Mouse (Mus musculus) thymus, postnatal 36 days (tissue): Measurements from ENCODE around the gene Sync.

Source experiments
- DNase-seq, 2 experiments: peaks; one replicate each; pipeline ENCODE4 v3.0.0; 2022; ENCODE audit warnings: mixed read lengths in 2 of 2

The Sync gene

GRCm38 (mm10) chr4:129287472-129287981 lies at the start of gene Sync:
Sync (plus strand) TSS chr4:129287617.
- no peak for DNase-seq

- DNase-seq, result no peak
Observed at GRCm38 (mm10) chr4:129237843-129238441, 49.5 kb upstream of the Sync start.

GRCm38 (mm10) chr4:129238579-129239016 lies 48.8 kb upstream of the Sync start:
- DNase-seq, result no peak

- DNase-seq, result peak; percentile 39 to 46
Observed at GRCm38 (mm10) chr4:129239075-129239474, 48.3 kb upstream of the Sync start.

- DNase-seq, result no peak
Observed at GRCm38 (mm10) chr4:129241898-129242297, 45.5 kb upstream of the Sync start.

GRCm38 (mm10) chr4:129242327-129242726 lies 45.1 kb upstream of the Sync start:
- no peak for DNase-seq

- no peak for DNase-seq
Observed at GRCm38 (mm10) chr4:129242761-129243160, 44.7 kb upstream of the Sync start.

GRCm38 (mm10) chr4:129244802-129245201 lies 42.6 kb upstream of the Sync start:
- DNase-seq, result no peak

GRCm38 (mm10) chr4:129246360-129247301 lies 40.8 kb upstream of the Sync start:
- no peak for DNase-seq

GRCm38 (mm10) chr4:129247381-129248242 lies 39.8 kb upstream of the Sync start:
- DNase-seq, result no peak

- no peak for DNase-seq
Observed at GRCm38 (mm10) chr4:129248243-129248767, 39.1 kb upstream of the Sync start.

GRCm38 (mm10) chr4:129249288-129249687 lies 38.1 kb upstream of the Sync start:
- DNase-seq, result no peak

GRCm38 (mm10) chr4:129250759-129251481 lies 36.5 kb upstream of the Sync start:
- DNase-seq, result no peak

GRCm38 (mm10) chr4:129251482-129252125 lies 35.8 kb upstream of the Sync start:
- no peak for DNase-seq

- no peak for DNase-seq
Observed at GRCm38 (mm10) chr4:129252492-129252891, 34.9 kb upstream of the Sync start.

- no peak for DNase-seq
Observed at GRCm38 (mm10) chr4:129254571-129254970, 32.8 kb upstream of the Sync start.

- DNase-seq, result no peak
Observed at GRCm38 (mm10) chr4:129256450-129257380, 30.7 kb upstream of the Sync start.

GRCm38 (mm10) chr4:129259101-129259500 lies 28.3 kb upstream of the Sync start:
- DNase-seq, result no peak

- no peak for DNase-seq
Observed at GRCm38 (mm10) chr4:129260678-129261077, 26.7 kb upstream of the Sync start.

- DNase-seq, result no peak
Observed at GRCm38 (mm10) chr4:129261196-129261595, 26.2 kb upstream of the Sync start, which contains the start of gene C77080. C77080 (minus strand) TSS chr4:129261404.
